Mouse (Mus musculus) heart, adult 2 months (tissue): Measurements from ENCODE around the gene Myo15. TPM values are rescaled to one million over a fixed set of nuclear protein-coding genes. Genes with fewer than 3 reads are reported as not detected.
A peak's percentile ranks its signal among the peaks of the same experiment; 100 is the strongest.
"Not testable (repeated sequence)": the region's sequence is repeated elsewhere in the genome, so short reads cannot be mapped to it uniquely, and the experiment has no call there.

Experiments
- DNase-seq, 2 experiments: peaks; one replicate each; pipeline ENCODE4 v3.0.0; 2021
- H3K27ac ChIP-seq: fragments of 200-600 bp; 2 replicates; pipeline ENCODE4 v1.8.1; 2022
- H3K27me3 ChIP-seq: fragments of 200-500 bp; 2 replicates; pipeline ENCODE4 v1.6.1; 2012; ENCODE audit warnings: mild to moderate bottlenecking, low read length, inconsistent platforms, mixed read lengths; ENCODE audit not compliant: control insufficient read depth, insufficient read depth
- H3K36me3 ChIP-seq: fragments of 200-500 bp; 2 replicates; pipeline ENCODE4 v1.6.1; 2012; ENCODE audit warnings: low read length, inconsistent platforms; ENCODE audit not compliant: control insufficient read depth, insufficient read depth
- H3K4me1 ChIP-seq: fragments of 200-500 bp; 2 replicates; pipeline ENCODE4 v1.6.1; 2011; ENCODE audit warnings: low read length; ENCODE audit not compliant: control insufficient read depth, insufficient read depth
- H3K4me3 ChIP-seq: fragments of 200-600 bp; 2 replicates; pipeline ENCODE4 v1.8.1; 2022
- H3K79me2 ChIP-seq: fragments of 200-500 bp; replicated peaks from 2 replicates; pipeline ENCODE4 v1.6.1; 2012; ENCODE audit warnings: mild to moderate bottlenecking, inconsistent platforms, low read length, moderate library complexity, mixed read lengths; ENCODE audit not compliant: control insufficient read depth, insufficient read depth
- H3K9ac ChIP-seq: fragments of 200-500 bp; 2 replicates; pipeline ENCODE4 v1.6.1; 2012; ENCODE audit warnings: low read depth, mild to moderate bottlenecking, control low read depth, inconsistent platforms, low read length, mixed read lengths
- CTCF ChIP-seq: fragments of 200-600 bp; IDR thresholded peaks from 2 replicates; pipeline ENCODE4 v1.8.1; 2022; ENCODE audit warnings: antibody characterized with exemption, mild to moderate bottlenecking, moderate library complexity
- EP300 ChIP-seq: fragments of 200-500 bp; IDR thresholded peaks from 2 replicates; pipeline ENCODE4 v1.6.1; 2011; ENCODE audit warnings: low read depth, low read length, control low read depth; ENCODE audit not compliant: insufficient read depth
- POLR2A ChIP-seq: fragments of 200-500 bp; IDR thresholded peaks from 2 replicates; pipeline ENCODE4 v1.6.1; 2011; ENCODE audit warnings: mild to moderate bottlenecking, low read depth, low read length, control low read depth; ENCODE audit not compliant: insufficient read depth
- WGBS: fragments of 180-500 bp; shearing (Covaris S2); methylation state at CpG from one replicate; pipeline ENCODE4 v1.1.7; 2018; 5-methylcytosine and 5-hydroxymethylcytosine counted together
- intact Hi-C: fragments of 180-260 bp; cut with DNase I; formaldehyde crosslinking; loops from one replicate; pipeline ENCODE4 v1.15.1; 2025
- polyA plus RNA-seq: library from polyadenylated mRNA; depleted of rRNA; stranded (reverse); fragments of >200 nt; gene quantifications from 2 replicates; pipeline ENCODE4 v1.2.3, GENCODE M21; 2012
- total RNA-seq, 2 experiments: library from RNA; stranded (reverse); gene quantifications; 2 replicates each; pipeline ENCODE4 v1.2.3; 2021

Gene Myo15
- total and polyA plus RNA-seq, 3 experiments = 0.03 to 0.06 (median 0.05) TPM

DNA sequence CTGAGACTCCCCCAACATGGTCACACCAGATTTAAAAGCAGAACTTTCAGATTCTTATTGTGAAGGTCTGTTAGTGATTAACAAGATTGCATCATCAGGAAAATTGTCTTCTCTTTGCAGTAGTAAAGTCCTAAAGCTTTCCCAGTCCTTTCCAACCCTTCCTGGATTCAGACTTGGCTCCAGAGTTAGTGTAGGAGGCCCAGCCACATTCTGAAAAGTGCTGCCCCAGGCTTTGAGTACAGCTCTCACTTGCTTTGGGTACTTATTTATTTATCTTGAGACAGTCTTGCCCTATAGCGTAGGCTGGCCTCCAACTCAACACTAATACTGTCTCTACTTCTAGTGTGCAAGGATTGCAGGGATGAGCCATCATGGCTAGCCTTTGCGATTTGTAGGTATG is 71.6 kb downstream of the Myo15 start:
- H3K27ac ChIP-seq = peak overlapping the region; percentile 31; the same call in 1 of the 2 replicates
- 39% methylated on average over 2 of the region's 2 CpGs for WGBS
- intact Hi-C loops = no loop called here
- H3K4me1 ChIP-seq = peaks cover 8% of the 10 kb centered on the region
- H3K79me2 ChIP-seq = peaks cover 11% of the 10 kb centered on the region
- peak overlapping the region; percentile 84; the same call in 1 of the 2 replicates for H3K4me3 ChIP-seq
- H3K9ac ChIP-seq = 0 out of 2 replicates have a peak overlapping the region, but pooled peaks have one; percentile 28
- H3K27me3 ChIP-seq = no peaks in the 10 kb centered on the region
- peaks cover 52% of the 10 kb centered on the region for H3K36me3 ChIP-seq
- TF ChIP-seq CTCF (no peak), POLR2A (no peak), EP300 (no peak)
- DNase-seq = no peak

DNA sequence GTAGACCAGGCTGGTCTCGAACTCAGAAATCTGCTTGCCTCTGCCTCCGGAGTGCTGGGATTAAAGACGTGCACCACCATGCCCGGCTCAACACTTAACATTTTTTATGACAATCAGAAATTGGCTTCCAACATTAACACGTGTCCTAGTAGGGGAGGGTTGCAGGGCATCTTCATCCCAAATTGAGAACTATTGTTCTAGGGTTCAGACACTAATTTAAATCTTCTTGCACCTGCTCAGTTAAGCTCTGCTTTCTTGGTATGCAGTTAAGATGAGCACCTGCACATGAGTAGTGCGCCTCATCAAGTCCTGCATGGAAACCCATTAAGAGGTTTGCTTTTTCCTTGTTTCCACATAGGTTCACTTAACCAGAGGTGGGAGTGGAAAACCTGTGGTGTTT is 72.7 kb downstream of the Myo15 start:
- no peak for DNase-seq
- peaks cover 60% of the 10 kb centered on the region for H3K36me3 ChIP-seq
- H3K4me3 ChIP-seq = no peak overlapping the region
- no peaks in the 10 kb centered on the region for H3K27me3 ChIP-seq
- H3K9ac ChIP-seq = no peak overlapping the region
- peaks cover 12% of the 10 kb centered on the region for H3K79me2 ChIP-seq
- peaks cover 6% of the 10 kb centered on the region for H3K4me1 ChIP-seq
- intact Hi-C loops = no loop called here
- TF ChIP-seq POLR2A = no peak
- no peak for TF ChIP-seq EP300
- no peak for TF ChIP-seq CTCF
- H3K27ac ChIP-seq = no peak overlapping the region
- WGBS = 61% methylated on average over 6 of the region's 6 CpGs

- intact Hi-C loops, H3K27ac ChIP-seq, H3K9ac ChIP-seq, H3K27me3 ChIP-seq, H3K4me3 ChIP-seq, H3K4me1 ChIP-seq, DNase-seq: not testable (repeated sequence)
- Histone ChIP-seq H3K36me3 (peaks cover 73% of the 10 kb centered on the region), H3K79me2 (peaks cover 13% of the 10 kb centered on the region)
- 87% methylated on average over 5 of the region's 5 CpGs for WGBS
Measured at GRCm38 (mm10) chr11:60543211-60543610, 74.1 kb downstream of the Myo15 start.

- WGBS = 23% methylated on average over 4 of the region's 4 CpGs
- Histone ChIP-seq H3K4me1 (peaks cover 7% of the 10 kb centered on the region), H3K36me3 (peaks cover 86% of the 10 kb centered on the region), H3K9ac (no peak overlapping the region; the same call in 1 of the 2 replicates), H3K27me3 (no peaks in the 10 kb centered on the region), H3K27ac (peak overlapping the region; percentile 54), H3K79me2 (peaks cover 10% of the 10 kb centered on the region; the same call in 1 of the 2 replicates), H3K4me3 (no peak overlapping the region)
- TF ChIP-seq CTCF = no peak
- no peak for TF ChIP-seq EP300
- no peak for TF ChIP-seq POLR2A
- intact Hi-C loops = no loop called here
- DNase-seq = no peak
Measured at GRCm38 (mm10) chr11:60545433-60545832, 76.3 kb downstream of the Myo15 start.

GRCm38 (mm10) chr11:60548112-60548511 is 79.0 kb downstream of the Myo15 start:
- intact Hi-C loops = no loop called here
- H3K4me3 ChIP-seq = no peak overlapping the region
- H3K27ac ChIP-seq = peak overlapping the region; percentile 40
- TF ChIP-seq POLR2A (no peak), EP300 (no peak), CTCF (no peak)
- DNase-seq = no peak
- peaks cover 9% of the 10 kb centered on the region; the same call in 1 of the 2 replicates for H3K79me2 ChIP-seq
- H3K36me3 ChIP-seq = peaks cover 76% of the 10 kb centered on the region
- H3K27me3 ChIP-seq = no peaks in the 10 kb centered on the region
- H3K4me1 ChIP-seq = peaks cover 7% of the 10 kb centered on the region
- H3K9ac ChIP-seq = no peak overlapping the region
- 33% methylated on average over 3 of the region's 3 CpGs for WGBS

DNA sequence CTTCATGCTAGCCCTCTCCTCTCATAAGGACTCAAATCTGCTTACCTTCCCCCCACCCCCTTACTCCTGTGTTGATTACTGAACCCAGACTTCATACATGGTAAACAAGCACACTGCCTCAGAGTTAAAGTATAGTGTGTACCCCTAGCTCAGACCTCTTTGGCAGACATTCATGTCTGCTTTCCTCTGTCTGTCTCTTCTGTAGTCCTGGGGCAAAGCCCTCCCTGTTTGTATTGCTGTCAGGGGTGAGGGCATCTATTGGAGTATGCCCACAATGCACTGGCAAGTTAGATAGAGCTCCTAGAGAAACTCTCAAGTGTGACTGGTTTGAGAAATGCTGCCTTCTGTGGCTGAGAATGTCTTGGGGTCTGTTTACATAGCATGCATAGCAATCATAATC is 84.0 kb downstream of the Myo15 start:
- DNase-seq = no peak
- Histone ChIP-seq H3K4me3 (no peak overlapping the region), H3K79me2 (peaks cover 3% of the 10 kb centered on the region; the same call in 1 of the 2 replicates), H3K4me1 (peaks cover 2% of the 10 kb centered on the region), H3K36me3 (peaks cover 32% of the 10 kb centered on the region), H3K9ac (no peak overlapping the region), H3K27ac (no peak overlapping the region), H3K27me3 (no peaks in the 10 kb centered on the region)
- TF ChIP-seq CTCF (no peak), POLR2A (no peak), EP300 (no peak)
- intact Hi-C loops = no loop called here
